Mouse (Mus musculus) gastrocnemius, adult 18-20 months (tissue): Measurements from ENCODE around the gene Btg3. TPM values are rescaled to one million over a fixed set of nuclear protein-coding genes. Genes with fewer than 3 reads are reported as not detected.

Source experiments
- DNase-seq: peaks from one replicate; pipeline ENCODE4 v3.0.0; 2021; ENCODE audit warnings: low spot score
- total RNA-seq, 2 experiments: library from RNA; stranded (reverse); gene quantifications; 2 replicates each; pipeline ENCODE4 v1.2.3; 2021

Btg3 gene
- total RNA-seq, 2 experiments from 2014 or later = 2.3 to 2.7 TPM

- no peak for DNase-seq
Observed at GRCm38 (mm10) chr16:78346662-78347327, 30.2 kb downstream of the Btg3 start.

DNA sequence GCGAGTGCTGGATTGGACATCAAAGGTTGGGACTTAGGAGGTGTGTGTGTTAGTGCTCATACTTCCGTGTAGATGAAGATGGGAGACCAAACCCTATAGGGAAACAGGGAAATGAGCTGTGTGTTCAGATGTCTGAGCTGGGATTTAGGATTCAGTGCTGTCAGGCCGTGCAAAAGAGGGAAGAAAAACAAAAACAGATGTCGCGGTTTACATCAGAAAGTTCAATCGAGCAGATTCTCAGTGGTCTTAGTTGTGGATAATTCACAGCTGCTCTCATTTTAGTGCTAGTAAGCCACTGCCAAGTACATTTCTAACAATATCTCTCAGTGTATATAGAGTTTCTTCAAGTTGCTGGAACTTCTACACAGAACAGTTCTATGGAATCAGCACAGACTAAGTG, 33.2 kb downstream of the Btg3 start:
- no peak for DNase-seq

GRCm38 (mm10) chr16:78342767-78343166, 34.2 kb downstream of the Btg3 start:
- no peak for DNase-seq

- DNase-seq = no peak
Observed at GRCm38 (mm10) chr16:78341356-78341755, 35.6 kb downstream of the Btg3 start.

GRCm38 (mm10) chr16:78337226-78337625, 39.8 kb downstream of the Btg3 start:
- no peak for DNase-seq

GRCm38 (mm10) chr16:78327999-78328398, 49.0 kb downstream of the Btg3 start:
- DNase-seq = no peak

GRCm38 (mm10) chr16:78327562-78327961, 49.4 kb downstream of the Btg3 start:
- DNase-seq = no peak

DNA sequence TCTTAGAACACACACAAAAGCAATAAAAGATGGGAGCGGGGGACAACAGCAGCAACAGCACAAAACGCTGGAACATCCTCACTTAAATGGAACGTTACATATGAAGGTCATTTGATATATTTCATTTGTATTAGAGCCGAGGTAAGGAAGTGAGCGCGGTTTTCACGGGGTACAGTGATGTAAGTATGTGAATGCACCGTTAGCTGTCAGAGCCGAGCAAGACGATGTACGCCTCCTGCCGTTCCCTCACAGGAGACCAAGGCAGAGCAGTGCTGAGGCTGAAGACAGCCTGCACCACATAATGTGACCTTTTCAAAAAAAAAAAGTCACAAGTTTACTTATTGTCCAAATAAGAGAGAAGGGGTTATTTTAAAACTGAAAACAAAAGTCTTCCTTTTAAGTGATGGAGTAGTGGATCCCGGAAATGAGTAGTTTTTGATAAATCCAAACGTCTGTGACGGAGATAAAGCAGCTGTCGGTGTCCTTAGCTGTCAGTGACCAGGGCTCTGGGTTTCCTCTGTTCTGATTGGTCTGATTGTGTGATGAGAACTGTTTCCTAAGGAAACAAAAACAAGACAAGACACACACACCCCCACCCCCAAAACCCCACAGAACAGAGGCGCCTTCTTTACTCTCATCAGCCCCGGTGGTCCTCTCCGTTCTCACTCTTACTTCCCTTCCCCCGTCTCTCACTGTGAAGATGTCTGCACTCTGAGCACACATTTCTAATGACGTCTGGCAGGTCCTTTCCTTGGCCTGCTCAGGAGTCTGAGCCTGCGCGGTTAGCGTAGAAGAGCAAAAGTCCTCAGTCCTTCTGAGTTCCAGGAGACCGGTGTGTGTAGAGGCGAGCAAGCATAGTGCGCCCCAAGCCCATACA, 50.8 kb downstream of the Btg3 start:
- no peak for DNase-seq

GRCm38 (mm10) chr16:78322140-78322539, 54.9 kb downstream of the Btg3 start:
- no peak for DNase-seq

DNA sequence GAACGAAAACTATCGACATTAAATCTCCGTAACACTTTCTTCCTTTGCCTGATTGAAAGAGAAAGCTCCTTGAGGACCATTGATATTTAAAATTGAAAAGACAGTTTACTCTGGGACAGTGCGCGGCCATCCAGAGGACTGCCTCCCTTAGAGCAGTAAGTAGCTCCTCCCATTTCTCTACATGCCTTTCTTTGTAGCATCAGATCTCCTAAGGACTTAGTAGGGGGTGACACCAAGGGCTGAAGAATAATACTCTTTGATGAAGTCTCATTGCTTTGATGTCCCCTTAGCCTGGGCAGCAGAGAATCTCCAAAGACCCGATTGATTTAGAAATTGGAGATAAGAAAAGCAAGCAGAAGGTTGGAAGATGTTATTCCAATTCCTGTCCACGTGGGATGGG, 55.4 kb downstream of the Btg3 start:
- no peak for DNase-seq

- no peak for DNase-seq
Observed at GRCm38 (mm10) chr16:78319711-78320110, 57.3 kb downstream of the Btg3 start.

DNA sequence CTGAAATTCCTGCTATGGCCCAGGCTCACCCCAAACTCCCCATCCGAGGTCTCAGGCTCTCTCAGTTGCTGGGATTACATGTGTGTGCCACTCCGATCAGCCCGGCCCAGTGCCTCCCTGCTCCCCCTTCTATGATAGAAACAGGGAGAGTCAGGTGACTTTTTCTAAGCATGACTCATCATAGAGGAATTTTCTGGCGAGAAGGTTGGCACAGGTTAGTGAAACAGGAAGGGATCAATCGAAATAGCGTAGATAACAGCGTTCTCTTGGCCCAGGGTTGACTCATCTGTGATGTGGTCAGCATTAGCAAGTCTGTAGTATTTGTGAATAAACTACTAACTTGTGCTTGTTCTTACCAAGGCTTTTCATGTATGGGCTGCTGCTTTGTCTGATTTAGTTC, 59.0 kb downstream of the Btg3 start:
- DNase-seq = no peak

- peak; percentile 59 for DNase-seq
Observed at GRCm38 (mm10) chr16:78316849-78317248, 60.1 kb downstream of the Btg3 start.

DNA sequence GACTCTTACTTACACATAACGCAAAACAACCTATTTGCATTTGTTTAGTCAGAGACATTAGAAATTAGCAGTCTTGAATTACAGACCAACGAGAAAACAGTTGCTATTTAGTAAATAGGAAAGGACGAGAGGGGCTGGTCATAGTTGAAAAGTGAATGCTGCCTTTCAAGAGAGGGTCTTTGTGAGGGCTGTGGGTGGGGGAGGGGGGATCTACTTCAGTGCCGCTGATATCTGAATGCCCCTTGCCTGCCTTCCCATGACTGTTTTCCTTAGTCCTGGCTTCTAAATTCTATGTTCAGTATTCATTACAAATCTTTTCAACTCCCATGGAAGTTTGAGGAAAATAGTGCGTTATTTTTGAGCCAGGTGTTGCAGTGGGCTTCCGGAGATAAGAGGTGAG, 63.0 kb downstream of the Btg3 start:
- no peak for DNase-seq

GRCm38 (mm10) chr16:78313135-78313887, 63.7 kb downstream of the Btg3 start:
- no peak for DNase-seq

- no peak for DNase-seq
Observed at GRCm38 (mm10) chr16:78309258-78309657, 67.7 kb downstream of the Btg3 start.

- no peak for DNase-seq
Observed at GRCm38 (mm10) chr16:78307476-78308192, 69.4 kb downstream of the Btg3 start.

- DNase-seq = no peak
Observed at GRCm38 (mm10) chr16:78306606-78307005, 70.4 kb downstream of the Btg3 start.

- no peak for DNase-seq
Observed at GRCm38 (mm10) chr16:78305606-78306100, 71.3 kb downstream of the Btg3 start.

DNA sequence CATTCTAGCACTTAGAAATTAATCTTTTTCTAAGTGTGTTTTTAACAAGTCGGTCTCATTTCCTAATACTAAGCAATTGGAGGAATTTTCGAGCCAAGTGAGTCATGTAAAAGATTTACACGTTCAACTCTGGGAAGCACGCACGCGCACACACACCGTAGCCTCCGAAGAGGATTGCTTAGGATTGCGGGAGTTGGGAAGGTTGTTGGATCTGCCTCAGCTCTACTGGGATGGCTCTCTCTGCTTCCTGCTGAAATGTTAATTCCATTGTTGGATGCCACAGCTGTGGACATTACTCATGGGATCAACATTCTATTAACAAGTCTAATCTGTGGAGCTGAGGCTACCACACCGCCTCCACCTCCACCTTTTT, 74.3 kb downstream of the Btg3 start:
- peak; percentile 6 for DNase-seq
